Mouse (Mus musculus): Measurements from ENCODE around the gene Ebf3.

The Ebf3 gene

GRCm38 (mm10) chr7:137313904-137314691, at the start of gene Ebf3:
Gene Ebf3, minus strand, starts transcription at chr7:137314445.
- DNase-seq (ENCODE audit: extremely low spot score, low read depth, low spot score), result no peak

GRCm38 (mm10) chr7:137346860-137347259, 32.6 kb upstream of the Ebf3 start:
- no peak for DNase-seq (ENCODE audit: extremely low spot score, low read depth, low spot score)

- DNase-seq (ENCODE audit: extremely low spot score, low read depth, low spot score), result no peak
Observed at GRCm38 (mm10) chr7:137346068-137346467, 31.8 kb upstream of the Ebf3 start.

GRCm38 (mm10) chr7:137333951-137334350, 19.7 kb upstream of the Ebf3 start:
- no peak for DNase-seq (ENCODE audit: extremely low spot score, low read depth, low spot score)

GRCm38 (mm10) chr7:137322926-137323325, 8.7 kb upstream of the Ebf3 start:
- no peak for DNase-seq (ENCODE audit: extremely low spot score, low read depth, low spot score)

GRCm38 (mm10) chr7:137321961-137322784, 7.9 kb upstream of the Ebf3 start:
- DNase-seq (ENCODE audit: extremely low spot score, low read depth, low spot score), result no peak

- no peak for DNase-seq (ENCODE audit: extremely low spot score, low read depth, low spot score)
Observed at GRCm38 (mm10) chr7:137321141-137321813, 7.0 kb upstream of the Ebf3 start.

GRCm38 (mm10) chr7:137320320-137320719, 6.1 kb upstream of the Ebf3 start:
- no peak for DNase-seq (ENCODE audit: extremely low spot score, low read depth, low spot score)

- DNase-seq (ENCODE audit: extremely low spot score, low read depth, low spot score), result no peak
Observed at GRCm38 (mm10) chr7:137318924-137319885, 5.0 kb upstream of the Ebf3 start.

- DNase-seq (ENCODE audit: extremely low spot score, low read depth, low spot score), result no peak
Observed at GRCm38 (mm10) chr7:137318383-137318775, 4.1 kb upstream of the Ebf3 start.

GRCm38 (mm10) chr7:137317659-137318382, 3.6 kb upstream of the Ebf3 start:
- DNase-seq (ENCODE audit: extremely low spot score, low read depth, low spot score), result no peak

GRCm38 (mm10) chr7:137316926-137317658, 2.8 kb upstream of the Ebf3 start:
- DNase-seq (ENCODE audit: extremely low spot score, low read depth, low spot score), result no peak

GRCm38 (mm10) chr7:137316181-137316925, 2.1 kb upstream of the Ebf3 start:
- DNase-seq (ENCODE audit: extremely low spot score, low read depth, low spot score), result no peak

GRCm38 (mm10) chr7:137315544-137315940, 1.3 kb upstream of the Ebf3 start:
- no peak for DNase-seq (ENCODE audit: extremely low spot score, low read depth, low spot score)

GRCm38 (mm10) chr7:137314710-137315543, 682 bp upstream of the Ebf3 start:
- DNase-seq (ENCODE audit: extremely low spot score, low read depth, low spot score), result no peak

- no peak for DNase-seq (ENCODE audit: extremely low spot score, low read depth, low spot score)
Observed at GRCm38 (mm10) chr7:137313183-137313903, 902 bp downstream of the Ebf3 start.

GRCm38 (mm10) chr7:137312933-137313182, 1.4 kb downstream of the Ebf3 start:
- no peak for DNase-seq (ENCODE audit: extremely low spot score, low read depth, low spot score)
